Mouse (Mus musculus): Measurements from ENCODE around the gene Clmp.

- TF ChIP-seq CTCF (IDR thresholded peaks at IDR 0.05) (peak; percentile 30), POLR2A (IDR thresholded peaks at IDR 0.05; ENCODE audit: insufficient read depth, low read depth, low read length) (no peak), EP300 (IDR thresholded peaks at IDR 0.05; ENCODE audit: insufficient read depth, low read depth, low read length) (no peak)
Observed at GRCm38 (mm10) chr9:40757105-40757626, 71.4 kb downstream of the Clmp start.
